Mouse (Mus musculus) CD4-positive, CD25-positive, alpha-beta regulatory T cell (primary cell): ENCODE data around the gene Bcas1. TPM values are rescaled to one million over a fixed set of nuclear protein-coding genes. Genes with fewer than 3 reads are reported as not detected.

ENCODE experiments used
- polyA plus RNA-seq: library from polyadenylated mRNA; unstranded; fragments of 100-300 nt; shearing (Covaris generic); gene quantifications from one replicate; pipeline ENCODE4 v1.2.1, GENCODE M21; 2017

Bcas1 gene
- polyA plus RNA-seq, result 3.4 TPM

GRCm38 (mm10) chr2:170427704-170428103 lies at the start of gene Bcas1:
Bcas1 (minus strand) TSS chr2:170427845.

Other genes starting within 250 kb of the Bcas1 start
- gene Pfdn4, start 68.6 kb upstream of the Bcas1 start, polyA plus RNA-seq, result 53.5 TPM
- not detected for gene Cyp24a1, start 69.3 kb upstream of the Bcas1 start, polyA plus RNA-seq
- not detected for gene 4930470P17Rik, start 174.2 kb upstream of the Bcas1 start, polyA plus RNA-seq